Mouse (Mus musculus) cortical plate, adult 2 months (tissue): ENCODE data around the gene Dph2. TPM values are rescaled to one million over a fixed set of nuclear protein-coding genes. Genes with fewer than 3 reads are reported as not detected.
A peak's percentile ranks its signal among the peaks of the same experiment; 100 is the strongest.

ENCODE experiments used
- H3K27ac ChIP-seq: fragments of 200-500 bp; 2 replicates; pipeline ENCODE4 v1.5.1; 2012; ENCODE audit warnings: low read length, control low read depth, inconsistent platforms; ENCODE audit not compliant: insufficient read depth
- H3K4me1 ChIP-seq: fragments of 200-500 bp; 2 replicates; pipeline ENCODE4 v1.6.1; 2011; ENCODE audit warnings: low read length; ENCODE audit not compliant: control insufficient read depth, insufficient read depth
- H3K4me3 ChIP-seq: fragments of 200-500 bp; 2 replicates; pipeline ENCODE4 v1.5.1; 2011; ENCODE audit warnings: mild to moderate bottlenecking, low read length, control low read depth; ENCODE audit not compliant: insufficient read depth
- CTCF ChIP-seq: fragments of 200-500 bp; IDR thresholded peaks from 2 replicates; pipeline ENCODE4 v1.5.1; 2011; ENCODE audit warnings: mild to moderate bottlenecking, control low read depth, low read length; ENCODE audit not compliant: insufficient read depth; ENCODE audit errors: extremely low read depth
- POLR2A ChIP-seq: fragments of 200-500 bp; IDR thresholded peaks from 2 replicates; pipeline ENCODE4 v1.6.1; 2011; ENCODE audit warnings: mild to moderate bottlenecking, low read length, control low read depth; ENCODE audit not compliant: insufficient read depth; ENCODE audit errors: extremely low read depth
- polyA plus RNA-seq: library from polyadenylated mRNA; depleted of rRNA; stranded (reverse); fragments of >200 nt; gene quantifications from 2 replicates; pipeline ENCODE4 v1.2.3, GENCODE M21; 2012; rRNA removed

Dph2 gene
- polyA plus RNA-seq: 13.8 and 14.4 TPM in 2 replicates

DNA sequence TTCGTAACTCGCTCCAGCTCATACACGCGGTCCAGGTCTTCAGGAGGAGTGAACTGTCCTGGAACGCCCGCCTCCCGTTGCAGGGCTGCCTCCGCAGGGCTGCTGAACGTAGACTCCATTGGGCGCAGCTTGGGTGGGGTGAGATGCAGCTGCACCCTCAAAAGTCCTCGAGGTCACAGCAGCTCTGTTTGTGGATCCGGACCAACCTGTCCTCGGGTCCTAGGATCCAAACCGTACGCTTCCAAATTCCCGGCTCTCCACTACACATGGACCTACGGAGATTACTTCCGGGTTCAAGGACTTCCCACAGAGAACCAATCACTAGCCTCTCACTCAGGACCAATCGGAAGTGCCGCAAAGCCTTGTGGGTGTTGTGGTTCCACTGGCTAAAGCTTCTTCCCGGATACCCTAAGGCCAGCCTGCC is at the start of gene Dph2:
Gene Dph2 (minus strand): TSS at position 295 of the 424 bp plus-strand sequence.
- Histone ChIP-seq H3K4me1 (no peaks in the 10 kb centered on the region), H3K27ac (no peak within 1 kb of the TSS), H3K4me3 (peak within 1 kb of the TSS; percentile 66)
- TF ChIP-seq CTCF (no peak), POLR2A (no peak)

DNA sequence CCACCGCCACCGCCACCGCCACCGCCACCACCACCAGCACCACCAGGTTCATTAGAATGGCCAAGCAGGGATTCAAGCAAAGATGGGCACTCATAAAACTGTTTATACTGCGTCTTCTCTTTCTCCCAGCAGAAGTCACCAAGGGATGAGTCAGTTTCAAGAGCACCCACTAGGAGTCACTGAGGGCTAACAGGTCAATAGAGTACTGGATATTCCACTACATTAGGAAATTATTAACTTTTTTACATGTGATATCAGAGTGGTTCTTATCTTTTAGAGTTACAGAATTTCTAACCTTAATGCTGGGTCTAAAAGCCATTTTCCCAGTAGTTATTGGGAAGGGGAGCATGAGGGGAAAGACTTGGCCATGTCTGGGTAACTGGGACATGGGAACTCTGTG is 45.1 kb upstream of the Dph2 start:
- Histone ChIP-seq H3K27ac (no peak overlapping the region), H3K4me1 (no peaks in the 10 kb centered on the region), H3K4me3 (no peak overlapping the region)
- TF ChIP-seq CTCF: no peak
- no peak for TF ChIP-seq POLR2A

DNA sequence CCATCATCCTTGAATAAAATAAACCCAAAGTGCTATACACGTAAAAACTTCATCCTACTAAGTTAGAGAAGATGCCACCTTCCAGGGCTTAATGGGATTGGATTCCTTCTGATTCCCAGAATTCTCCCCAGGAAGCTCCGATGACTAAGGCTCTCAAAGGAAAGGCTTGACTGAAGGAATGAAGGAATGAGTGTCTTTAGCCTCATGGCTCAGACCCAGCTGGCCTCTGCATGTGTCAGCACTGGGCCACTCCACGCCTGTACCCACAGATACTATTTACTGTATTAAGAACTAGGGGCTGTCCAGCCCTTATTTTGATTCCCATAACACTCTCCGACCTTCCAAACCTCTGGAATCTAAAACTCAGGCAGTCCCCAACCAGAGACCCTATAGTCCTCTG is 42.2 kb upstream of the Dph2 start:
- Histone ChIP-seq H3K4me3 (no peak overlapping the region), H3K27ac (no peak overlapping the region), H3K4me1 (no peaks in the 10 kb centered on the region)
- no peak for TF ChIP-seq POLR2A
- no peak for TF ChIP-seq CTCF

DNA sequence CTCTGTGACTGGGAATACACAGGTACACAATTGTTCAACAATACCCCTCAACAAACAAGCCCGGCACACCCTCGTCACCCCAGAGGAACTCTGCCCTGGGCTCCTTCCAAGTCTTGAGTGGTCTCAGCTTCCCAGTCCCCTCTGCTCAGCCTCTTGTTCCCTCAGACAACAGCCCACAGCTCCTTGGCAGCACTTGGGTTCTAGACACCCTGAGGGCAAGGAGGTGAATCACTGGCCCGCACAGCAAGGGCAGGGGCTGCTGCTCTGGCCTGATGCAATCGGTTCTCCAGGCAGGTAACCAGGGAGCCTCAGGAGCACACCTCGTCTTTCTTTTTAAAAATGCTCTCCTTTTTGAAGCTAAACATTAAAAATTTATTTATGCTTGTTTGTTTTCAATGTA is 41.4 kb upstream of the Dph2 start:
- Histone ChIP-seq H3K4me1 (no peaks in the 10 kb centered on the region), H3K27ac (no peak overlapping the region), H3K4me3 (no peak overlapping the region)
- TF ChIP-seq CTCF (no peak), POLR2A (no peak)

DNA sequence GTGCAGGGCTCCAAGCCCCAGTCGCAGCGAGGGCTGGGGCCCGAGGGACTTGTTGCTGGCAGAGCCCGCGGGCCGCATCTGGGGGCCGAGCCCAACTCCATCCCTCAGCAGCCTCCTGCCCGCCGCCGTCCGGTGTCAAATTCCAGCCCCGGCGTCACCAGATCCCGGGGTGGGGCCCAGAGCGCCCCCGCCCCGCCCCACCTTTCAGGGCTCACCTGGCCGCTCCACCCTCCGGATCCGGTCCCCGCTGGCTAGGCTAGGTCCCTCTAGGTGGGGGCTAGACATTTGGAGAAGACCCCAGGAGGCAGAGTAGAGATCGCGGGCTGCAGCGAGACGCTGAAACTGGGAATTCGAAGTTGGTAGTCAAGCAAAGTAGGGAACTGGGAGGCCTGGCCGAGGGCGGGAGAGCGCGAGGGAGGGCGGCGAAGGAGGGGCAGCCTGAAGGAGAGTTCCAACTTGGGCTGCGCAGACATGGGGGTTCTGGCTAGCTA is 37.6 kb upstream of the Dph2 start, which contains the start of gene Artn:
Gene Artn (minus strand): TSS at position 373 of the 491 bp plus-strand sequence.
- TF ChIP-seq POLR2A (no peak), CTCF (no peak)
- Histone ChIP-seq H3K4me1 (peaks cover 1% of the 10 kb centered on the region; the same call in 1 of the 2 replicates), H3K27ac (no peak within 1 kb of the TSS), H3K4me3 (no peak within 1 kb of the TSS)

DNA sequence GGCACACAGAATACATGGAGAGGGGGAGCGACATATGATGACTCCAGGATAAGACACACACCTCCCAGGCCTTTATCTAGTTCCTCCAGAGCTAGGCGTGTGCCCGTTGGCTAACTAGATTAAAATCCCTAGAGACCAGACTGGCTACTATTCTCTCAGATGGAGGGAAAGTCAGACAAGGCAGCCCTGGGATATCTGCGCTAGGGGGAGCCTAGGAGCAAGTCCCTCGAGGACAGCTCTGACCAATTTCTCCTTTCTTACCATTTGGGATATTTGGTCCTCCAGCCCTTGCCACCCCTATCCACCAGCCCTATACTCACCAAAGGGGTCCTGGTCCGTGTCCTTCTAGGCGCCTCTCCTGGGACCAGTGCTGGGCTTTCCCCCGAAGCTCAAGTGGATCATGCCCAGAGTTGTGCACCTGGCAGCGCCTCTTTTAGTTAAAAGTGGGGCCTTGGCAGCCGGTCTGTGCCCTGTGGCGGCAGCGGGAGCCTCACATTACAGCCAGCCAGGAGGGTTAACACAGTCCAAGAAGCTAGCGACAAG is 36.9 kb upstream of the Dph2 start:
- H3K27ac ChIP-seq: no peak overlapping the region
- peak; percentile 59 for TF ChIP-seq CTCF
- TF ChIP-seq POLR2A: no peak
- H3K4me3 ChIP-seq: no peak overlapping the region
- H3K4me1 ChIP-seq: peaks cover 1% of the 10 kb centered on the region; the same call in 1 of the 2 replicates

DNA sequence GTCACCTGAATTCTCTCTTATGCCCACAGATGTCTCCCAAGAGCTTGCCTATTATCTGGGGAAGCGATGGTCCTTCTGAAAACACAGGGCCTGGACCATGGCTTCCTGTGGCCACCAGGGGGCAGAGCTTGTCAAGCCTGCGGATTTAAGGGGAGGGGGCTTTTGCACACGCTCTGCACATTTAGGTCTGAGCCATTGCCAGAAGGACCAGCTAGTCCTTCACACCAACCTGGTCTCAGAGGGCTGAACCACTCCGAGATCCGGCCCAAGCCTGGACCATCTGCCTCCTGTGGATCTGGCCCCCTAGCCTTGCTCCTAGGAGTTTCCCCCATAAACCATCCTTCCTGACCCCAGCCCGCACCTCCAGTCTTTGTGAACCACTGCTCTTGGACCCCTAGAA is 36.4 kb upstream of the Dph2 start:
- H3K27ac ChIP-seq: no peak overlapping the region
- H3K4me3 ChIP-seq: no peak overlapping the region
- TF ChIP-seq POLR2A (no peak), CTCF (peak; percentile 66)
- H3K4me1 ChIP-seq: peaks cover 1% of the 10 kb centered on the region; the same call in 1 of the 2 replicates

DNA sequence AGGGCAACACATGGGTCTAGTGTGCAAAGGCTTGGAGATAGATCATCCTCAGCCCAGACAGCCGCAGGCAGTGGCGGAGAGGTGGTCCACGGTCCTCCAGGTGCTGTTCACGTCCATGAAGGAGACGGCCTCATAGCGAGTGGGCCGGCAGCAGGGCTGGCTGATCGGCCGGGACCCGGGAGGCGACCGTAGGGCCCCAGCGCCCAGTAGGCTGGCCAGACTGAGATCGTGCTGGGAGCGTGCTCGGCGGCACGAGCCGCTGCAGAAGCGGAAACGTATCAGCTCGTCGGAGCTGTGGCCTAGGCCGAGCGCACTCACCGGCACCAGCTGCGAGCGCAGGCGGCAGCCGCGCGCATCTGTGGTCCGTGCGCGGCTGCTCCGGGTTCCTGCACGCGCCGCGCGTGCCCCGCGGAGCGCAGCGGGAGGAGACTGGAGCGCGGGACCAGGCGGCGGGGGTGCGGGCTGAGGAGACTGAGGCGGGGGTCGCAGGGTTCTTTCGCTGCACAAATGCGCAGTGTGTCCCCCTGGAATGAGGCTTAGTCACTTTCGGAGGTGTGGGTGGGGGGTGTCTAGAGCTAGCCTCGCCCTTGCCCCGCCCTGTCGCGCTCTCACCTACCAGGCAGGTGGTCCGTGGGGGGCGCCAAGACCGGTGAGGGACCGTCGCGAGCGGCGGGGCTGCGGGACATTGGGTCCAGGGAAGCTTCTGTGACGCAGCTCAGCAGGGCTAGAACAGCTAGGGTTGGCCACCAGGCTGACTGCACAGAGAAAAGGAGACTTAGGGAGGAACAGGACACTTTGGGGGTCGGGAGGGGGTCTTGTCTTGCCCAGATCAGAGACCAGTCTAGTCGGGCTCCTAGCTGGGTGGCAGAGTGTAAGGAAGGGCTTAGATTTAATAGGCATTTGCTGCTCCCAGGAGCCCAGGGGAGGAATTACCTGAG is 35.0 kb upstream of the Dph2 start:
- H3K4me1 ChIP-seq: peaks cover 1% of the 10 kb centered on the region; the same call in 1 of the 2 replicates
- H3K27ac ChIP-seq: peak overlapping the region; percentile 29; the same call in 1 of the 2 replicates
- TF ChIP-seq CTCF (no peak), POLR2A (peak; percentile 47; the same call in 1 of the 2 replicates)
- peak overlapping the region; percentile 66 for H3K4me3 ChIP-seq

DNA sequence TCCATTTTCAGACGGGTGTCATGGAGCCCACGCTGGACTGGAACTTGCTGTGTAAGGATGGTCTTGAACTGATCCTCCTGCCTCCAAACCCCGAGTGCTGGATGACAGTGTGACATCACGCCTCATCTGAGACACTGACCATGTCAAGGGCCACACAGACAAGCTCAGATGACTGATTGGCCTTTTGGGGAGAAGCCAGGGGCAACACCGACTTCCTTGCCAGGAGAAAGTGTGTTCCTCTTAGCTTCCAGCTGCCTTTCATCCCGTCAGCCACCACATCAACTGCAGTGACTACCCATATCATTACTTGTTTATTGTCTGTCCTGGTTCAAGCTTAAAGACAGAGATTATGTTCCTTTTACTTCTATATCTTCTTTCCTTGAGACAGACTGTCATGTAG is 33.1 kb upstream of the Dph2 start:
- Histone ChIP-seq H3K4me3 (no peak overlapping the region), H3K27ac (no peak overlapping the region), H3K4me1 (peaks cover 1% of the 10 kb centered on the region; the same call in 1 of the 2 replicates)
- TF ChIP-seq CTCF: no peak
- no peak for TF ChIP-seq POLR2A

DNA sequence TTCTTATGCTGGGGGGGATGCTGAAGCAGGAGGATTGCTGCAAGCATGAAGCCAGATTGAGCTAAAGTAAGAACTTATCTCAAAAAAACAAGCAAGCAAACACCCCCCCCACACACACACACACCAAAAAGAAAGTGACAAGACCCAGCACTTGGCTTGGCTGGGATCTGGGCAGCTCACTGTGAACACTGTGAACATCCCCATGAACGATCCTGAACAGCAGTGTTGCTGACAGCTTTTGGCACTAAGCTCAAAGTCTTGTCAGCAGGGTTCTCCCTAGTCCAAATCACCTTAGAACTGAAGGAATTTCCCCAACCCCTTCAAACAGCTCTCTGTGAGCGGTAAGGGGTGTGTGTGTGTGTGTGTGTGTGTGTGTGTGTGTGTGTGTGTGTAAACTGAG is 31.6 kb upstream of the Dph2 start:
- no peak overlapping the region for H3K4me3 ChIP-seq
- no peak overlapping the region for H3K27ac ChIP-seq
- H3K4me1 ChIP-seq: peaks cover 1% of the 10 kb centered on the region; the same call in 1 of the 2 replicates
- TF ChIP-seq CTCF (no peak), POLR2A (no peak)
